Mouse (Mus musculus) G1E (cell line): ENCODE results near the gene Sdsl. TPM values are rescaled to one million over a fixed set of nuclear protein-coding genes. Genes with fewer than 3 reads are reported as not detected.

Experiments
- ATAC-seq: 2 replicates; pipeline ENCODE4 v1.8.0; 2016; ENCODE audit warnings: mild to moderate bottlenecking; ENCODE audit not compliant: insufficient number of reproducible peaks, poor library complexity, low FRiP score, severe bottlenecking; ENCODE audit errors: extremely low read depth
- DNase-seq: peaks from one replicate; pipeline ENCODE4 v3.0.0; 2012; ENCODE audit warnings: low spot score
- H3K27me3 ChIP-seq: 2 replicates; pipeline ENCODE4 v1.6.1; 2012; ENCODE audit warnings: mild to moderate bottlenecking, low read length, inconsistent platforms; ENCODE audit not compliant: insufficient read depth
- H3K36me3 ChIP-seq: replicated peaks from 2 replicates; pipeline ENCODE3; 2012; ENCODE audit warnings: mild to moderate bottlenecking, inconsistent platforms
- H3K4me1 ChIP-seq: 2 replicates; pipeline ENCODE4 v1.6.1; 2012; ENCODE audit warnings: low read depth, low read length, inconsistent platforms, mixed read lengths; ENCODE audit not compliant: insufficient read depth
- H3K4me3 ChIP-seq: 2 replicates; pipeline ENCODE4 v1.5.1; 2012; ENCODE audit warnings: low read depth, mild to moderate bottlenecking, inconsistent platforms, low read length, moderate library complexity, mixed read lengths
- H3K9me3 ChIP-seq: replicated peaks from 2 replicates; pipeline ENCODE4 v1.6.1; 2012; ENCODE audit warnings: inconsistent platforms
- CTCF ChIP-seq: IDR thresholded peaks from 2 replicates; pipeline ENCODE4 v1.5.1; 2012; ENCODE audit warnings: low read depth, low read length, inconsistent platforms, mixed read lengths
- GATA1 ChIP-seq: IDR thresholded peaks from 2 replicates; pipeline ENCODE4 v1.6.1; 2012; ENCODE audit warnings: borderline replicate concordance, low read length, inconsistent platforms, mixed read lengths
- GATA2 ChIP-seq: IDR thresholded peaks from 2 replicates; pipeline ENCODE4 v1.6.1; 2012; ENCODE audit warnings: low read depth, low read length, inconsistent platforms, borderline replicate concordance
- POLR2AphosphoS5 ChIP-seq: IDR thresholded peaks from 2 replicates; pipeline ENCODE4 v1.6.1; 2012; ENCODE audit warnings: low read depth, low read length, inconsistent platforms; ENCODE audit not compliant: insufficient replicate concordance
- TAL1 ChIP-seq: conservative IDR thresholded peaks from 2 replicates; pipeline ENCODE4 v1.6.1; 2012; ENCODE audit warnings: low read depth, low read length, inconsistent platforms, mixed read lengths
- polyA plus RNA-seq: library from polyadenylated mRNA; stranded (reverse); fragments of >175 nt; gene quantifications from 2 replicates; pipeline ENCODE4 v1.2.3, GENCODE M21; 2012
- total RNA-seq, 2 experiments: library from RNA; stranded (forward) in 1 of 2; stranded (reverse) in 1 of 2; fragments of 200-1000 nt in 1 of 2; fragments of >200 nt in 1 of 2; fragmentation: Nextera tagmentation in 1 of 2; gene quantifications; 2 replicates each; pipeline ENCODE4 v1.2.3; 2014 to 2017

Gene Sdsl
- total and polyA plus RNA-seq, 3 experiments = 0.98 to 1.6 TPM; not detected in 1

DNA sequence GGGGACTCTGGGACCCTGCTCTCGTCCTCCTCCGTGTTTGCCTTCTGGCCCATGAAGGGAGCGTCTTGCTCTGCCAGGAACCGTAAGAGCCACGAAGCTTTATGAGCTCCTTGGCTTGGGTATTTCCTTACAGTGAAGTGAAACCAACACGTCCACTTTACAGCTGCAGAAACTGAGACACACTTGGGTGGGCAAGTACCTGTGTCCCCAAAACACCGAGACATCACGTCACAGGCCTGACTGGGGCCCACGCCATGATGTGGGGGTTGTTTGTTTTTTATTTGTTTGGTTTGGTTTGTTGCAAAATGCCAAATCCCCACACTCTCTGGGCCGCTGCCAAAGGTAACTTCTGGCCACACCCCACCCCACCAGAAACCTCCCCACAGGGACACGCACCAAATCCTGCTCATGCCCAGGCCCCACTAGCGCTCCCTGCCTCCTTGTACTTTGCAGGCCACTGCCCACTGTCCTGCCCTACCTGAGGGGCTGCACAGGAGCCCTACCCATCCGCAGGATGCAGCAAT is 23.2 kb upstream of the Sdsl start:
- Histone ChIP-seq H3K27me3 (no peaks in the 10 kb centered on the region), H3K9me3 (no peaks in the 10 kb centered on the region), H3K4me1 (peaks cover 10% of the 10 kb centered on the region), H3K4me3 (no peak overlapping the region), H3K36me3 (peaks cover 88% of the 10 kb centered on the region)
- ATAC-seq (no peak), DNase-seq (no peak)
- no peak for TF ChIP-seq POLR2AphosphoS5
- TF ChIP-seq GATA2 = no peak
- TF ChIP-seq CTCF = no peak
- TF ChIP-seq GATA1 = no peak
- TF ChIP-seq TAL1 = no peak

DNA sequence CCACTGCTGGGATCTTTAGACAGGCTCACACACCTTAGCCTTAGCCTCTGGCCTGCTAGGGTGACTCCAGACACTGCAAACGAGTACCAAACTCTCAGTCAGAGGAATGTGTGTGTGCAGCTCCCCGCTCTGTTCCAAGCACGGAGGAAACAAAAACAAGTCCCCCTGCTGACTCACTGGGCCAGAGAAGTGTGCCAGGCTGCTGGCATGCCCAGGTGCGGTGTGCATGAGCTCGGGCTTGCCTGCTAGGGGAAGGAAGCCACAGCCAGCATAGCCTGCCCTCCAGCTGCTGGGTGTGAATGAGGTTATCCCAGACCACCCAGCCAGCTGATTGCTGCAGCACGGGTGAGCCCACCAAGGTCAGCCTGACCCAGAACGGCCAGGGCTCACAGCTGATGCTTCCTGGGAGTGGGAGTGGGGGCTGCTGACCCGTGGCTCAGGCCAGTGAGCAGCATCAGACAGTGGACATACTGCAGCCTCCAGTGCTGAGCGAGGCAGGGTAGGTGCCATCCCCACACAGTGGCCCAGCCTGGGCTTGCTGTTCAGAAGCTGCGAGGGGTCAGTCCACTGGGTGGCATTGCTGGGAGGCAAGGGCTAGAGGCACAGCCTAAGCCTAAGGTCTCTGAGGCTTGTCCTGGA is 22.6 kb upstream of the Sdsl start:
- no peaks in the 10 kb centered on the region for H3K9me3 ChIP-seq
- H3K4me1 ChIP-seq = peaks cover 10% of the 10 kb centered on the region
- no peak for DNase-seq
- peaks cover 94% of the 10 kb centered on the region for H3K36me3 ChIP-seq
- TF ChIP-seq POLR2AphosphoS5 (no peak), CTCF (no peak), GATA1 (no peak), GATA2 (no peak), TAL1 (no peak)
- no peaks in the 10 kb centered on the region for H3K27me3 ChIP-seq
- no peak for ATAC-seq
- no peak overlapping the region for H3K4me3 ChIP-seq

DNA sequence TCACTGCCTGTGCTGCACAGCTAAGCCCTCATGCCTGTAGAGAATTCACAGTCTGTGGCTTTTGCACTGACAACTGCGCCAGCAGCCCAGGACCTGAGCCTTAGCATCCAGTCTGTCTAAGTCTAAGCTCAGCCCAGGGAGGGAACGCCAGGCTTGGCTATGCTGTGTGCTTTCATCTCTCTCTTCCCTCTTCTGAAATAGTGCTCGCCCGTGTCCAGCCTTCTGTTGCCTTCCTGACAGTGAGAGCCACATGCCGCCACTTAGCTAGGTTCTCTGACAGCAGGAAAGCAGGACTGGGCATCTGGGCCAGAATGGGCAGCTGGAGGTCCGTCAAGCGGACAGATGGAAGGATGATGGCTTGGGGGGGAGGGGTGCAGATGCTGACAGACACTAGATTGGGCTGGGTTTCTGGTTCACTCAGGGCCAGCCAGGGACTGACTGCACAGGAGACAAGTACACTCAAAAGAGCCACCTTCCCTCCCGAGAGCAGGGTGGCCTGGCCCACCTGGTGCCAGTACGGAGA is 21.3 kb upstream of the Sdsl start:
- Histone ChIP-seq H3K4me3 (no peak overlapping the region), H3K4me1 (peaks cover 6% of the 10 kb centered on the region), H3K36me3 (peaks cover 92% of the 10 kb centered on the region), H3K9me3 (no peaks in the 10 kb centered on the region), H3K27me3 (no peaks in the 10 kb centered on the region)
- DNase-seq (no peak), ATAC-seq (no peak)
- TF ChIP-seq GATA2 (no peak), POLR2AphosphoS5 (no peak), TAL1 (no peak), CTCF (no peak), GATA1 (no peak)

DNA sequence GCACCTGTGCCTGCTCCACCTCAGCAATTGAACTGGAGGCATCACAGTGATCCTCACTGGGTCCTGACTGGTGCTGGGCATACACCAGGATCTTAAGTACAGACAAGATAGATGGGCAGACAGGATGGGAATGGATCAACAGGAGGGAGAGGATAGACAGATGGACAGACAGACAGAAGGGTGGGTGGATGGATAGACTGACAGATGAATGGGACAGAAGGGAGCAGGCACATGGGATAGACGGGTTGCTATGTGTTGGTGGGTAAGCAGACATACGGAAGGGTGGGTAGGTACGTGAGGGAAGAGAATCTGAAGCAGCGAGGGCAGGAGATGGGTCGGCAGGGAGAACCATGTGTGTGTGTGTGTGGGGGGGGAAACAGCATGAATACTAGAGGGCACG is 20.8 kb upstream of the Sdsl start:
- DNase-seq (no peak), ATAC-seq (no peak)
- H3K27me3 ChIP-seq = no peaks in the 10 kb centered on the region
- H3K36me3 ChIP-seq = peaks cover 92% of the 10 kb centered on the region
- H3K9me3 ChIP-seq = no peaks in the 10 kb centered on the region
- H3K4me1 ChIP-seq = peaks cover 6% of the 10 kb centered on the region
- H3K4me3 ChIP-seq = no peak overlapping the region
- TF ChIP-seq GATA1 = no peak
- no peak for TF ChIP-seq TAL1
- no peak for TF ChIP-seq GATA2
- no peak for TF ChIP-seq POLR2AphosphoS5
- TF ChIP-seq CTCF = no peak

DNA sequence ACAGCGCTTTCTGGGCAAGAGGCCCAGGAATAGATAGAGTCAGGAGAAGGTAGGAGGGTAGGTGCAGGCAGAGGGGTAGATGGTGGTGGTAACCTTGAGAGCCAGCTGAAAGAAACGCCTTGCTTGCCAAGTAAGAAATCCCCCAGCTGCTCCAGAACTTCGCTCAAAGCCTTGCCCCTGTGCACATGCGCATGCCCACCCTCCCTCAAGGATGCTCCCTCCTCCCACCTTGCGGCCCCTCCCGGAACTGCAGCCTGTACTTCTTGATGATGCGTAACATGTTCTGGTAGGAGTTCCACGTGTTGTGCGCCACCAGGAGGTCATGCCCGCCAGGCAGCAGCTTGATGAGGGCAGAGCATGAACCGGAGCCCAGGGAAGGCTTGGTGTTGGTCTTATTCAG is 19.8 kb upstream of the Sdsl start:
- Histone ChIP-seq H3K4me1 (peaks cover 6% of the 10 kb centered on the region), H3K9me3 (no peaks in the 10 kb centered on the region), H3K36me3 (peaks cover 93% of the 10 kb centered on the region), H3K27me3 (no peaks in the 10 kb centered on the region), H3K4me3 (no peak overlapping the region)
- ATAC-seq = no peak
- no peak for DNase-seq
- TF ChIP-seq TAL1 = no peak
- TF ChIP-seq GATA2 = no peak
- no peak for TF ChIP-seq POLR2AphosphoS5
- no peak for TF ChIP-seq CTCF
- TF ChIP-seq GATA1 = no peak

DNA sequence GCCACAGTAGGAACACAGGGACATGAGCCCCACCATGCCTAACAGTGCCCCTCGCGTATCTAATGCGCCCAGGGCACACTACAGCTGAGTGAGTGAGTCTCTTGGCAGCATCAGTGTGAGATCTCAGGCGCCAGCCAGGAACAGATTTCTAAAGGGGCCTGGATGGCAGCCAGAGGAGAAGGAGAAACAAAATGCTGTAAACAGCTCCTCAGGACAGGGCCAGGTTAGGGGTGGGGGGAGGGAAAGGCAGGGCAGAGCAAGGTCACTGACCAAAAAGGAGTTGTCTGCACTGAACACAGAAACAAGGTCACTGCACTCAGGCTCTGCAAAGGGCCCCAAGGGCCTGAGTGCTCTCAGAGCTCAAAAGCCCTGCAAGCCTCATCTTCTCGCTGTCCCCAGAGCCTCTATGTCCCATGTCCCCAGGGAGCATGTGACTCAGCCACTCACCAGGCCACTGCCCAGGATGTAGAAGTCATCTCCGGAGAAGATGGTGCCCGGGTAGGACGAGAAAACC is 18.1 kb upstream of the Sdsl start:
- Histone ChIP-seq H3K9me3 (no peaks in the 10 kb centered on the region), H3K4me1 (peaks cover 6% of the 10 kb centered on the region), H3K4me3 (no peak overlapping the region), H3K36me3 (peaks cover 95% of the 10 kb centered on the region), H3K27me3 (no peaks in the 10 kb centered on the region)
- ATAC-seq (no peak), DNase-seq (no peak)
- TF ChIP-seq TAL1 (no peak), GATA1 (no peak), GATA2 (no peak), POLR2AphosphoS5 (no peak), CTCF (no peak)
